Mouse (Mus musculus) kidney, adult 2 months (tissue): Measurements from ENCODE around the gene Gm20662.

Experiments used
- CTCF ChIP-seq: fragments of 200-500 bp; conservative IDR thresholded peaks from 2 replicates; pipeline ENCODE4 v1.5.1; 2011; ENCODE audit warnings: low read depth, mild to moderate bottlenecking, control low read depth, low read length, moderate library complexity, mixed read lengths; ENCODE audit not compliant: insufficient read depth, insufficient read length
- POLR2A ChIP-seq: fragments of 200-500 bp; IDR thresholded peaks from one replicate; pipeline ENCODE4 v1.6.1; 2011; ENCODE audit warnings: low read depth, low read length, control low read depth

- no peak for TF ChIP-seq CTCF
- TF ChIP-seq POLR2A, result no peak
Observed at GRCm38 (mm10) chr9:107981684-107982605, 14.2 kb upstream of the Gm20662 start.
